Mouse (Mus musculus) erythroblast, embryonic 14.5 days (primary cell): ENCODE measurements at regions not wholly inside any gene's neighbourhood (a gene's known extent, or its start where the extent isn't known, plus 50 kb on each side); places are given as distances from the start of the nearest gene placed in this dataset.

ENCODE experiments used
- GATA1 ChIP-seq: IDR thresholded peaks from 2 replicates; pipeline ENCODE4 v1.6.1; 2012; ENCODE audit warnings: low read length, inconsistent platforms, mixed read lengths
- TAL1 ChIP-seq: IDR thresholded peaks from 3 replicates; pipeline ENCODE4 v1.6.1; 2012; ENCODE audit warnings: low read length, inconsistent platforms, mixed read lengths

DNA sequence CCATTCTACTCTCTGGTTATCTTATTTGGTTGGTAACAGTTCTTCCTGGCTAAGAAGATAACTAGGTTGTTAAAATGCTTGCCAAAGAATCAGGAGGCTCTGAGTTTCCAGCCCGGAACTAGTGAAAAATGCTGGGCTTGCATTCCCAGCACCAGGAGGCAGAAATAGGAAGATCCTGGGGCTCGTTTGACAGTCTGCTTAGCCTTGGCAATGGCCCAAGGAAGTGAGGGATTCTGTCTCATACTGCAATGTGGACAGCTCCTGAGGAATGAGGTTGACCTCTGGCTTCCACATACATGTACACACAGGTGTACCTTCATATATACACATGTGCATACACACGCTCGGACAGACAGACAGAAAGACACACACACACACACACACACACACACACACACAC, 340.6 kb upstream of the Id2 start:
- TF ChIP-seq GATA1 (no peak), TAL1 (no peak)
